Mouse (Mus musculus): ENCODE data around the gene Lpin2.

- no peak for TF ChIP-seq CTCF (IDR thresholded peaks at IDR 0.05; ENCODE audit: low read depth, low read length)
- TF ChIP-seq POLR2A (IDR thresholded peaks at IDR 0.05; ENCODE audit: extremely low read depth, insufficient read depth, low read length) = no peak
Measured at GRCm38 (mm10) chr17:71231998-71232397, 49.6 kb downstream of the Lpin2 start.

Measured in liver, adult 2 months (tissue).